Mouse (Mus musculus) mammary gland, adult 2 months (tissue): Measurements from ENCODE around the gene Pfkfb2. TPM values are rescaled to one million over a fixed set of nuclear protein-coding genes. Genes with fewer than 3 reads are reported as not detected.

Experiments
- polyA plus RNA-seq: library from polyadenylated mRNA; depleted of rRNA; stranded (reverse); fragments of >200 nt; gene quantifications from 2 replicates; pipeline ENCODE4 v1.2.3, GENCODE M21; 2012; ENCODE audit warnings: low replicate concordance; rRNA removed

Pfkfb2 gene
- 5.2 and 10.7 TPM in 2 replicates for polyA plus RNA-seq

GRCm38 (mm10) chr1:130729153-130729552, at the start of gene Pfkfb2:
Pfkfb2 (minus strand) TSS chr1:130729253.

GRCm38 (mm10) chr1:130731741-130732337, 2.8 kb upstream of the Pfkfb2 start, which contains the start of gene AA986860:
AA986860 (plus strand) TSS chr1:130731976.

GRCm38 (mm10) chr1:130717291-130717871, 11.7 kb downstream of the Pfkfb2 start, which contains the start of gene Yod1:
Yod1 (plus strand) TSS chr1:130717327.

GRCm38 (mm10) chr1:130715561-130716217, 13.4 kb downstream of the Pfkfb2 start, which contains the start of gene Gm29427:
Gm29427 (minus strand) TSS chr1:130715799.

GRCm38 (mm10) chr1:130661454-130661853, 67.6 kb downstream of the Pfkfb2 start, which contains the start of gene C4bp:
C4bp (minus strand) TSS chr1:130661632.

Other genes starting within 250 kb of the Pfkfb2 start
- not detected in 2 replicates for gene Zp3r, start 99.6 kb downstream of the Pfkfb2 start, polyA plus RNA-seq
- 0.63 TPM in 1 of 2 replicates, not detected in the other for gene C4bp, start 67.6 kb downstream of the Pfkfb2 start, polyA plus RNA-seq
- gene Gm29427, start 13.5 kb downstream of the Pfkfb2 start, polyA plus RNA-seq = 0.26 TPM in 1 of 2 replicates, not detected in the other
- 2.0 and 2.2 TPM in 2 replicates for gene Yod1, start 11.9 kb downstream of the Pfkfb2 start, polyA plus RNA-seq
- 2.1 and 2.6 TPM in 2 replicates for gene AA986860, start 2.7 kb upstream of the Pfkfb2 start, polyA plus RNA-seq
- gene Fcamr, start 71.6 kb upstream of the Pfkfb2 start, polyA plus RNA-seq = 0.47 and 0.62 TPM in 2 replicates
- 0.47 and 0.91 TPM in 2 replicates for gene Pigr, start 97.4 kb upstream of the Pfkfb2 start, polyA plus RNA-seq
- gene Fcmr, start 136.4 kb upstream of the Pfkfb2 start, polyA plus RNA-seq = 115 and 291 TPM in 2 replicates
- gene Il24, start 158.2 kb upstream of the Pfkfb2 start, polyA plus RNA-seq = not detected in 2 replicates
- not detected in 2 replicates for gene Il20, start 182.2 kb upstream of the Pfkfb2 start, polyA plus RNA-seq
- not detected in 2 replicates for gene Il19, start 210.9 kb upstream of the Pfkfb2 start, polyA plus RNA-seq